Mouse (Mus musculus) mesoderm, embryonic 11.5 days (tissue): ENCODE results near the gene Gpr152.
"Not testable (repeated sequence)": the region's sequence is repeated elsewhere in the genome, so short reads cannot be mapped to it uniquely, and the experiment has no call there.

ENCODE experiments used
- DNase-seq: peaks from one replicate; pipeline ENCODE4 v3.0.0-alpha.2; 2012; ENCODE audit warnings: low read depth, low spot score

The Gpr152 gene

GRCm38 (mm10) chr19:4130106-4130505 is 9.5 kb upstream of the Gpr152 start:
- DNase-seq, result no peak

GRCm38 (mm10) chr19:4131075-4131474 is 8.5 kb upstream of the Gpr152 start:
- DNase-seq, result no peak

GRCm38 (mm10) chr19:4131768-4132167 is 7.8 kb upstream of the Gpr152 start:
- DNase-seq, result no peak

- DNase-seq, result no peak
Observed at GRCm38 (mm10) chr19:4134354-4134753, 5.2 kb upstream of the Gpr152 start.

- not testable (repeated sequence) for DNase-seq
Observed at GRCm38 (mm10) chr19:4135229-4135962, 4.2 kb upstream of the Gpr152 start.

GRCm38 (mm10) chr19:4135963-4136345 is 3.6 kb upstream of the Gpr152 start:
- not testable (repeated sequence) for DNase-seq

DNA sequence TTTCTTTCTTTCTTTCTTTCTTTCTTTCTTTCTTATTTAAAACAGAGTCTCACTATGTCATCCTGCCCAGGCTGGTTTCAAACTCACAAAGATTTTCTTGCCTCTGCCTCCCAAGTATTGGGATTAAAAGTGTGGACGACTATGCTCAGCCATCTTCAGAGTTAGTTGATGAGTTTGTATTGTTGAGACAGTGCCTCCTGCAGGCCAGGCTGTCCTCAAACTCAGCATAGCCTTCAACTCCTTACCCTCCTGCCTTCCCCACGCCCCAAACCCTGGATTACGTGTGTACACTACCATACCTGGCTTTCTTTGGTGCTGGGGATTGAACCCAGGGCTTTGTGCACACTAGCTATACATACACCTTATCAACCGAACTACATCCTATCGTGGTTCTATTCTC is 3.1 kb upstream of the Gpr152 start:
- no peak for DNase-seq

DNA sequence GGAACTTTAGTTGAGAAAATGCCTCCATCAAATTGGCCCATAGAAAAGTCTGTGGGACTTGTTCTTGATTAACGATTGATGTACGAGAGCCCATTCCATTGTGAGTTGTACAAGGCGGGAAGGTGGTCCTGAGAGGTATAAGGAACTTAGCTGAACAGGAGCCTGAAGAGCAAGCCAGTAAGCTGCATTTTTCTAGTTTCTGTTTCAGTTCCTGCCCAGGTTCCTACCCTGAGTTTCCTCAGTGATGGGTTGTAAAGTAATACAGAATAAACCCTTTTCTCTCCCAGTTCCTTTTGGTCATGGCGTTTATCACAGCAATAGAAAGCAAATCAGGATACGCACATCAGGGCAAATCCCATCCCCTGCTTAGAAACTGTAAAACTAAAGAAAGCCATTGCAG is 1.7 kb upstream of the Gpr152 start:
- DNase-seq, result no peak

DNA sequence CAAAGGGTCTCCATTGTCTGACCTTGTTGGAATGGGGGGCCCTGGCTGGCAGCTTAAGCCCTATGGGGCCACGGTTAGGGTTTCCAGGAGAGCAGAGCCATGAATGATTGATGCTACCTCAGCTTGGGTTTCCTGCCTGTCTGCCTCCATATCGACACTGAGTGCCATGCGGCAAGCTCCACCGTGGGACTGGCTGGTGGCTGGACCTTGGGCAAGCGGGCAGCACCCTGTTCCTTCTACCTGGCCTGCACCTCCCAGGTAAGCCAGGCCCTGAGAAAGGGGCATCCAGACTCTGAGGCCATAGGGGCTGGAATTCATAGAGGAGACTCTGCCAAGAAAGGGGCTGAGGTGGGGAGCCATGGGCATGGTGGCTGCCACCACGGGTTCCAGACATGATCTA is 560 bp downstream of the Gpr152 start:
- no peak for DNase-seq

DNA sequence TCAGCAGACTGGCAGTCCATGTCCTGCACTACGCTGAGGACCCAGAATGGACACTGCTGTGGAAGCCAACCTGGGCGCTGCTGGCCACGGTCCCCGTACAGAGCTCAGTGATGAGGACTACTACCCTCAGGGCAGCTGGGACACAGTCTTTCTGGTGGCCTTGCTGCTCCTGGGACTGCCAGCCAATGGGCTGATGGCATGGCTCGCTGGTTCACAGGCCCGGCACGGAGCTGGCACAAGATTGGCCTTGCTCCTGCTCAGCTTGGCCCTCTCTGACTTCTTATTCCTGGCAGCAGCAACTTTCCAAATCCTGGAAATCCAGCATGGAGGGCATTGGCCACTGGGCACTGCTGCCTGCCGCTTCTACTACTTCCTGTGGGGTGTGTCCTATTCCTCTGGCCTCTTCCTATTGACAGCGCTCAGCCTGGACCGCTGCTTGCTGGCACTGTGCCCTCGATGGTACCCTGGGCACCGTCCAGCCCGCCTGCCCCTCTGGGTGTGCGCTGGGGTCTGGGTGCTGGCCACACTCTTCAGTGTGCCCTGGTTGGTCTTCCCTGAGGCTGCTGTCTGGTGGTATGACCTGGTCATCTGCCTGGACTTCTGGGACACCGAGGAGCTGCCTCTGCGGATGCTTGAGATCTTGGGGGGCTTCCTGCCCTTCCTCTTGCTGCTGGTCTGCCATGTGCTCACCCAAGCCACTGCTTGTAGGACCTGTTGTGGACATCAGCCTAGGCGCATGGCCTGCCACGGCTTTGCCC is 3.0 kb downstream of the Gpr152 start:
- no peak for DNase-seq

DNA sequence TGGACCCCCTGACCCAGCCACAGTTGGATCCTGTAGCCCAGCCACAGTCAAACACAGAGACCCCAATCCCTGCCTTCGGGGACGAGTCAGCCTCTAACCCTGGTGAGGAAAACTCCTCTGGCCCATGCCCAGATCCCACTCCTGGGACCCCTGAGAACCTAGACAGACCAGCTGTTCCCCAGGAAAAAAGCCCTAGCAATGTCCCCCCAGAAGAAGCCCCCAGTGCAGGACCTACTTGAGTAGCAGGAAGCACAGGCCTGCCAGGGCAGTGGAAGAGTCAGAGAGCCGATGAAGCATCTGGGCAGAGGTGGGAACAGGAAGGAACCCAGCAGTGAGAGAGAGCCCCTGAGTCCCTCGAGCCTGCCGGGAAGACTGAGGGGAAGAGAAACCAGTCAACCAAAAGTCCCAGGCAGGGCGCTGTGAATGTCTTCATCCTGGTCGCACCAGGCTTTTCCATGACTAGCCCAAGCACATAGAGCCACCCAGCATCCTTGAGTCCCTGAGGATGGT is 4.2 kb downstream of the Gpr152 start, which contains the start of gene Cabp4:
Gene Cabp4 (minus strand): TSS at position 275 of the 510 bp plus-strand sequence.
- DNase-seq, result no peak

DNA sequence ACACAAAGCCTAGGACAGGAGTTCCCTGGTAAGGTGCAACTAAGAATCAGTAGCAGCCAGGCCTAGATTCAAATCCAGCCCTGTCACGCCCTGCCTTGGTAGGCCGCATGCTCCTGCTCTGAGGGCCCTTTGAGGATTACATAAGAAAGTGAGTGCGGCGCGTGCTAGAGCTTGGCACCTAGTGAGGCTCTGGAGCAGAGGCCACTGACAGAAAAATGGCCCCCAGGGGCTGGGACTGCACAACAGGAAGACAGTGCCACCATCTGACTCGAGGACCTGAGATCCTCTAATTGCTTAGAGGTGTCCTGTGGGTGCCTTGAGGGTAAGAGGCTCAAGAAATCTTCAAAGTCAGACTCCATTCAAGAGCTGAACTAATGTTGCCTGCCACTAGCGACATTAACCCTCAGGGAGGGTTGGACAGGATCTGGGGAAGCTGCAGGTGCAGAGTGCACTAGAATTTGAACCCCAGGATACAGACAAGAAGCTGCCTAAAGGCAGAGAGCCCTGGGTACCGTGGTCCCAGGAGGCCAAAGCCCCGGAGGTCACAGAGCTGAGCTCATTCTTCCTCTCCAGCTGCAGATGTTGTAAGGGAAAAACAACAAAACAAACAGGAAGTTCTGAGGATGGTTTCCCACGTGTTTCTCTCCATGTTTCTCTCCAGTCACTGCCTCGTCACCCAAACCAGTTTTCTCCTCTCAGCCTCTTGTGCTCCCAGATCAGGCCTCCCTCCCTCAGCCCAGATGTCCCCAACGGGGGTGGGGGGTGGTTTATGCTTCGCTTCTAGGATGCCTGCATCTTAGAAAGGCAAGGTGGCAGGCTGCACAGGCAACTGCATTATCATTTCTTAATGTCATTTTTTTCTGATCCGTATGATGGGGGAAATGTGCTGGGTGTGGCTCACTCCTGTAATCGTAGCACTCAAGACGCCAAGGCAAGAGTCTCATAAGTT is 5.2 kb downstream of the Gpr152 start:
- DNase-seq, result no peak

- DNase-seq, result no peak
Observed at GRCm38 (mm10) chr19:4145936-4146335, 6.3 kb downstream of the Gpr152 start.

DNA sequence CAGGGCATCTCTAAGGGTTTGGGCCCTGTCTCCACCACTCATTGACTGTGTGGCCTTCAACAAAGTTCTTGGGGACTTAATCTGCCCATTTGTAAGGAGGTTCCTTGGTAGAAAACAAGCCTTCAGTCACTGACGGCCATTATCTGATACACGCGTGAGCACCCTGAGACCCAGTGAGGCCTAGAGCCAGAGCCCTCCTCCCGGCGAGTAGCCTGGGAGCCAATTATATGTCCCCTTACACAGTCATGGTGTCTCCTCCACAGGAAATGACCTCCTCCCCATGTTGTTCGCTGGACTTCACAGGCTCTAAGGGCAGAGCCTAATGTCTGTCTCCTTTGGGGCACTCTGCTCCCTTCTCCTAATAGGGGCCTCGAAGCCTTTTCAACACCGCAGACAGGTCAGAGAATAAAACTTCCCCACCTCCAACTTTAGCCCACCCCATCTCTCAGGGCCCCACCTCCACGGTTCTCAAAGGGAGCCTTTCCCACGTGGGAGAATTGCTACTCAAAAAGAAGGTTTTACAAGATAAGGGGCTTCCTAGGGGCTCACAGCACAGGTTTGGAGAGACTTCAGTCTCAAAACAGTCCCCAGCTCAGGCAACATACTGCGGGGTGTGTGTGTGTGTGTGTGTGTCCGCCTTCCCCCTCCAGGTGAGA is 6.9 kb downstream of the Gpr152 start:
- DNase-seq, result no peak

GRCm38 (mm10) chr19:4147022-4147405 is 7.4 kb downstream of the Gpr152 start:
- DNase-seq, result no peak

DNA sequence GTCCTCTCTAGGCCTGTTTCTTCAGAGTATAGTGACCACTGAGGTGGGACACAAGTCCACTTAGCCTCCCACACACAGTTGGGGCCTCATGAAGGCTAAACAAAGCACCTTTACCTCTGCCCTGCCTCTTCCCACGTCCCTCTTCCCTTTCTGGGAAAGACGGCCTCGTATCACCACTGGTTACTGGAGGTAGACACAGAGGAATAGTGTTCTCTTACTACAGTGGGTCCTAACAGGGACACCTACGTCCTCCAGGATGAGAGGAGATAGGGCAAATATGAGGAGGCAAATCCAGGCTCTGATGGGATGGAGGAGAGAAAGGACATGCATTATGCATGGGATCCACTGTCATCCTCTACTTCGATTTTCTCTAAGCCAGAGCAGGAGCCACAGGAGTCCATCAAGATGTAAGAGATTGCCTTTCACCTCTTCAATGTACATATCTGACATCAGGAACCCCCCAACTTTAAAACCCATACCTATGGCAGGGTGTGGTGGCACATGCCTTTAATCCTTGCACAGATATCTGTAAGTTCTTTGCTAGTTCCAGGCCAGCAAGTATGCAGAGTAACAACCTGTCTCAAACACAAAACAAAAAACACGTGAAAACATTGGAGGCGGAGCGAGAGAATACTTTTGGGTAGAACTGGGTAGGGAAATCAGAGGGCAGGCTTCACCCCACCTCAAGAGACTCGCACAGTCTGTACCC is 8.3 kb downstream of the Gpr152 start:
- no peak for DNase-seq

- peak; percentile 94 for DNase-seq
Observed at GRCm38 (mm10) chr19:4148491-4148806, 8.9 kb downstream of the Gpr152 start, which contains the start of gene Coro1b. Gene Coro1b, plus strand, starts transcription at chr19:4148619.

DNA sequence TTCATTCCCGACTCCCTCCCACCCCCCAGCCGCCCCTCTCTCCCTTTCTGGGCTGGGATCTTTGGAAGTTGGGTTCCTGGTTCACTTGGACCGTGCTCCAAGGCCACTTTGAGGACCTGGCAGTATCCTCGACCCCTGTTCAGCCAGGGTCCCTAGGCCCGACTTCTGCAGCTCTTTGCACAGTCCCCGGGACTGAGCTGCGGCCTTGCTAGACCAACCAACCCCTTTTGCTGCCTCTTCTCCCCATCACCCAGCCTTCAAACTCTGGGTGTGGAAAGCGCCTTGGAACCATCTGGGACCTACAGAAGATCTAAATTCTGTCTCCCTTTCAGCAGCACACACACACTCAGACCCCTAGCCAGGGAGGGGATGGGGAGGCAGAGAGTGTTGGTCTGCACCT is 9.2 kb downstream of the Gpr152 start:
- DNase-seq, result no peak

GRCm38 (mm10) chr19:4149283-4149682 is 9.7 kb downstream of the Gpr152 start:
- no peak for DNase-seq

GRCm38 (mm10) chr19:4149764-4150461 is 10.3 kb downstream of the Gpr152 start:
- DNase-seq, result no peak
